Mouse (Mus musculus) layer of hippocampus, postnatal 25 days (tissue): ENCODE measurements at regions not wholly inside any gene's neighbourhood (a gene's known extent, or its start where the extent isn't known, plus 50 kb on each side); places are given as distances from the start of the nearest gene placed in this dataset.

Experiments used
- DNase-seq, 2 experiments: peaks; one replicate each; pipeline ENCODE4 v3.0.0; 2022; ENCODE audit warnings: mixed read lengths in 2 of 2, low spot score in 1 of 2; ENCODE audit errors: extremely low spot score in 1 of 2

DNA sequence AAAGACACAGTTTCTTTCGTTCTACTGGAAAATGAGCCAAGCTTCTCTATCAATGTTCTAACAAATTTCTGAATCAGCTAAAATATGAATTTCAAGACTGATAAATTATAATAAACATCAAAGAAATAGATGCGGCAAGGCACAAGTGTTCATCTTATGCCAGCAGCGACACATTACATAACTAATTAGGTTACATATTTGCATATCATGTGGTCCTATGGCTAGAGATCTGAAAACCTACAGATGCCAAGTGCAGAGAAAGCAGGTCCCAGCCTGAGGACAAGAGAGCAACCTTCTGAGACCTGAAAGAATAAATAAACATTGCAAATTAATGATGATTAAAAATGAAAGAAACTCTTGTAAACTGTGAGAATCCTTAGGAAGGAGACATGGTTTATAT, 201.3 kb upstream of the Tent5a start:
- no peak for DNase-seq

DNA sequence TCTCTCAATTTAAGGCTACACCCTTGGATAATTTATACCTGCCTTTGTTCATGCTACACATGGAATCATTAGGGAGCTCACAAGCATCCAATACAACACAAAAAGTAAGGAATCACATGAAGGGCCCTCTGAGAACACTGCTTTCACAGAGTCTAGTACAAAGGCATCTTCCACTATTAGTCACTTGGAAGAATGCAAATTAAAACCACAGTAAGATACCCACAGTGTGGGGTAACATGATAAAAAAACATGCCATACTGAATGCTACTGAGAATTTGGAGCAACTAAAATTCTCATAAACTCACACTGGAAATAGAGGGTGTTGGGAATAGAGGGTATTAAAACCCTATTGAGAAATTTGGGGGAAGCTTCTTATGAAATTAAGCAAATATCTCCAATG, 197.6 kb upstream of the Tent5a start:
- no peak for DNase-seq

DNA sequence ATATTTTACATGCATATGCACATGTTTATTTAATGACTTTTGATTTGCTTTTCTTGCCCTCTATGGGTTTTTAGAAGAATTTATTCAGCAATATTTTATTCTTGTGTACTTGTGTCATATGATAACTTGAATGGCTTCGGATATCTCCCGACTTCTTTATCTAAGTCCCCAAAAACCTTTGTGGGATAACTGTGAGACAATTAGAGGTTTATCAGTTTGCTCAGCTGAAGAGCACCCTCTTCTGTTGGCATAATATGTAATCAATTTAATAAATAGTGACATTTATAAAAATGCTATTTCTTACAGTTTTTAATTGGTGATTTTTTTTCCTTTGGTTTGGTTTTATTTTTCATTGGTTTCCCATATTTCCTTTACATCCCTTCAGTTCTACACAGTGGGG, 194.2 kb upstream of the Tent5a start:
- no peak for DNase-seq

DNA sequence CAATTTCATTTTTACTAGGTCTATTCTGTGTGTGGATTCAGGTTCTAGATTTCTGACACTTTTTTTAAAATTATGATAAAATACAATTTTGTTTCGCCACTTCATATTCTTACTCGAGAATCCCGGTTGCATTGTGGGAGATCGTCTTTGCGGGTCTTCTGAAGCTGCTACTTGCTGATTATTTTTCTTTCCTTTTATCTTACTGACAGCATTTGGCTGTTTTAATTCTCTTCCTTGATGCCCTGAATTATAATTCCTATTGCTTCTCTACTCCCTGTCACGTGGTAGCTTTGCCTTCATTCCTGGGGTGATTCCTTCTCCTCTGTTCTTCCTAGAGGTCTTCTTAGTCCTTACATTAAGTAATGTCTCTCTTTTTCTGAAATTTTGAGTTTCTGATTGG, 193.8 kb upstream of the Tent5a start:
- no peak for DNase-seq

DNA sequence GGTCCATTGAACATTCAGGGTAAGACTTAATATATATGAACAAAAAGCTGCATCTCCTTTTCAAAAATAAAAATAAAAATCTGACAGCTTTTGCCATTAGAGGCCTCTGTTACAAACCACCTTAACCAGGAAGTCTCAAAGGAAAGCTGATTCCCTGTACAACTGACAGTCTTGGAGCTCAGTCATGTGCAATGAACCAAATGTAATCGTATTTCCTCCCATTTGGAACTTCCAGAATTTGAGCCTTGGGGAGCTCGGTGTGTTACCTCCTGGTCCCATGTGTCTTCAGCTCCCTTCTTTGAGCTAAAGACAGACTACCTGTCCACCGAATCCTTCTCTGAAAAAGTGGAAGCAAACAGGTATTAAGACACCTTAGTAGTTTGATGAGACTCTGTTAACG, 171.9 kb upstream of the Tent5a start:
- no peak for DNase-seq

DNA sequence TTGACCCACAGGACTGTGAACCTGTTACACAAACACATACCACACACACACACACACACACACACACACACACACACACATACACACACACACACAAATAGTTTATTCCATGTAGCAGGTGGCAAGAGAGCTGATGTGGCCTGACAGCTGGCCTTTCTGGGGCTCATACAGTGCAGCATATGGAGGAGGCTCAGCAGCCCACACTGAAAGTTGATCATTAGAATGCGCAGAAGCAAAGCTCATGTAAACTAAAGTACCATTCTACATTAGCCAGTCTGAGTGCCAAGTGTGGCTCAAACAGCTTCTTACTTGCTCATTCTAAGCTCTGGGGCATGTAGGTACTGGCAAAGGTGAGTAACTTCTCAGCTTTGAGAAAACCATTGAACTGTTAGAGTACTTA, 170.2 kb upstream of the Tent5a start:
- DNase-seq, result no peak

DNA sequence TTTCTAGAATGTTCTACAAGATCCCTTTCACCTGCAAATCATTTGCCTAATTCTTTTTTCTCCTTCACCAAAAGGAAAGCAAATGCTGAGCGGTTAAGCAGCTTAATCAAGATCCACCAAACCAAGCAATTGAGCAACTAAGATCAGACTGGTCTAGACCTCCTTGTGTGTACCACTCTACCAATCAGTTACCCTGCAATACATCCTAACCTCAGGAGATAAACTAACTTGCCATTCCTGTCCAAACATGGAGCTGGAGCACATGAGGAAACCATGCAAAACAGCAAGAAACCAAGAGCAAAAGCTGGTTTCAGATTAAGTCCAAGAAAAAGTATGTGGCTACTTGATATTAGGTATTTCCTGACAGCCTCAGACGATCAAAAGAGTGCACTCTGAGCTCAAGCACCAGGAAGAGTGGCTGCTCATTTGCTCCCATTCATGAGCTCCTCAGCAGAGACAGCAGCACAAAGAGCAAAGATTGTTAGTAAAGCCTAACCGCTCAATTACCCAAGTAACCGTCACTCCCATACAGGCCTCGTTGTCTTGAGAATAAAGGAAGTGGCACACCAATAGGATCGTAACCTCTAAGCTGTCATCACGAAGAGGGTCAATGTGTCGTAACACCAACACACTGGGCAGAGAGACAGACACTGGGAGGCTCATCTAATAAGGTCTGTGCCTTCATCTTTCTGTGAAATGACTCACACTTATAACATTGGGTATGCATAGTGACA, 169.5 kb upstream of the Tent5a start:
- DNase-seq, result no peak

DNA sequence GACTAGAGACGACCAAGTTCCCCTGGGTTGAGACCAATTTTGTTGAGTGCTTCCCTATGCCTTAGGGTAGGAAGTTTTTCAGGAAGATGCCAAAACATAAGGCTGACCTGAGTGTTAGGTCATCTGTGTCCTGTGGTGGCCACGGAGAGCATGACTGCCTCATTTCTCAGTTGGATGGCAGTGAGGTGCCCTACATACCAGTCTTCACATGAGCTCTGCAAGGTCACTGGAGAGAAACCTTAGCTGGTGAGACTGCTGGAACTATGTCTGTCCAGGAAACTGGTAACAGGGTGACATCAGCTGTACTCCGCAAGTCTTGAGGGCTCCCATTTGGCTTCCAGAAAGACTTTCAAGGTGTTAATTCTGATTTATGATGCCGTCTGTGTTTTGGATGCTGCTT, 167.9 kb upstream of the Tent5a start:
- DNase-seq, result no peak

DNA sequence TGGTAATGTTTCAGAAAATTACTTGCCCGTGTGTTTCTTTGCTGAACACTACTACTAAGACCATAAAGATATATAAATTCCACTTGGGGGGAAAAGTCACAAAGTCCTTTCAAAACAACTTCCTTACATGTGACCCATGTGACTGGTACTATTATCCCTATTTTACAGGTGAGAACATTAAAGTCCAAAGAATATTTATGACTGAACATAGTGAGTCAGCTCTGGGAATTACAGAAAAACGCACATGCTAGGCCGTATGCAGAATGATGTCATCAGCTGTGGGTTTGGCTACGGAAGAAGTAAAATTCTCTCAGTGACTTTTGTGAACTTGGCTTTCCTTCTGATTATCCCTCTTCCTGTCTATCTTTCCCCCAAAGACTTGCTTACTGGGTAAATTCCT, 166.6 kb upstream of the Tent5a start:
- no peak for DNase-seq

DNA sequence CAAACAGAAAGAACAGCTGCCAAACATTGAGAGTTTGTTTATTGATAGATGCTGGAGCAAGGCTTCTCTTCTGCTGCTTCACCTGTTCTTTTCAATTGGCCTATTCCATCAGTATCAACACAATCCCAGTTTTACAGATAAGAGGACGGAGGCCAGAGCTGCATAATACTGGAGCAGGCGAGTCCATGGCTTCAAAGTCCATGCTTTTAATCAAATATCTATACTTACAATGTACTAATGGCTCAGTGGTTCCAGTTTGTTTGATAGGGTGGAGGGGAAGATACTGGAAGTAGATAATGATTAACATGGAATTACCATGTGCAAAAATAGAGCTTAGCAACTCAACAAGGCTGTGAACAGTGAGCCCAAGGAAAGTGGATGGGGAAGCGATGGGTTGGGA, 163.2 kb upstream of the Tent5a start:
- no peak for DNase-seq

DNA sequence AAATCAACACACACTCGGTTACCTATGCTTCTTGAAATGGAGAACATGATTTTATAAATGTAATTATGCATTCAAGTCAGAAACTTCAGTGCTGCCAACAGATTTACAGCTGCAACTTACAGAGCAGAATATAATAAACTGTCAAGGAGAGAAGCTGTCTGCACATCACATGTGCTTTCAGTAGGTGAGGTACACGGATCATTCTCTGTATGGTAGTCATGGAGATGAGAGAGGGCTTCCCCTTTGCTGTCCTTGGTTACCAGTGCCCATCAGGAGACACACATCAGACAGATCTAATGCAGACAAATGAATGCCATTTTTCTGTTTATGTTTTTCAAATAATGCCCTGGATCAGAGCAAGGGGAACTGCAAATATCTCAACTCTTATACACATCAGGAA, 160.8 kb upstream of the Tent5a start:
- no peak for DNase-seq

DNA sequence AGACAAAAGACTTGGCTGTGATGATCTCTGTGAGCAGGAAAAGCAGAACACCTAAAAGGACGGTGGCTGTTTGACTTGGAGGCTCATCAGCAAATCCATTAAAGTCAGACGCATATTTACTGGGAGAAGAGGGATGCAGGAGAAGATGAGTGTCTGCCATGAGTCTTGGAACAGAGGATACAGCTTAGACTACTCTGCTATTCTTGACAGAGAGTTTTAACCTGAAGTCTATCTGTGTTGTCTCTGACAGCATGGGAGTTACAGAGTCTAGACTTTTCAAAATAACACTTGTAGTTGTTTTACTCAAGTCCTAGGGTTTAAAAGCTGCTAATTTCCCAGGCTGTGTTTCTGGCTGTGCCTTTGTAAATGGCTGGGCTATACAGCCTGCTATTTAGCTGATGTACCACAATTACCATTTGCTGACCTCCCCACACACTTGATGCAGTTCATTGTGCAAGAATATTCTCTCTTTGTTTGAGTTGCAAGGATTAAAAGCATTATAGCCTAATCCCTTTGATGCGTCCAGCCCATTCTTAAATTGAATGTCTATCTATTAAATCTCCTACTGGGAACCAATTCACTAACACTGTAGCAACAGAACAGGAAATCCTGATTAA, 160.0 kb upstream of the Tent5a start:
- DNase-seq, result no peak

DNA sequence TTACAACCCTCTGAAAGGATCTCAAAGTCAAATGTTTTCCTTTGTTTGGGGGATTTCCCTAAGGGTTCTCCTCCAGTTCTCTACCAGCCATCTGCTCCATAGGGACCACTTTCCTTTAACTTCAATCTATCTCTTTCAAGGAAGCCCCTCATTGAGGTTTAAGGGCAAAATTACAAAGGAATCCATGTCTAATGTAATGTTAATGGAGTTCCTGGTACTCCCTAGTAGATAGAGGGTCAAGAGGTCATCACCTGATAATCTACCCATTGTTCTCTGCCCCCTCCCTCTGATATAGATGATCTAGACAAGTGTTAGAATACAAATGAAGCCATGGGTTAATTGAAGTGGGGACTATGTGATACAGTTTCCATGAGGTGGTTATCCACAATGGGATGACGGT, 158.6 kb upstream of the Tent5a start:
- no peak for DNase-seq

DNA sequence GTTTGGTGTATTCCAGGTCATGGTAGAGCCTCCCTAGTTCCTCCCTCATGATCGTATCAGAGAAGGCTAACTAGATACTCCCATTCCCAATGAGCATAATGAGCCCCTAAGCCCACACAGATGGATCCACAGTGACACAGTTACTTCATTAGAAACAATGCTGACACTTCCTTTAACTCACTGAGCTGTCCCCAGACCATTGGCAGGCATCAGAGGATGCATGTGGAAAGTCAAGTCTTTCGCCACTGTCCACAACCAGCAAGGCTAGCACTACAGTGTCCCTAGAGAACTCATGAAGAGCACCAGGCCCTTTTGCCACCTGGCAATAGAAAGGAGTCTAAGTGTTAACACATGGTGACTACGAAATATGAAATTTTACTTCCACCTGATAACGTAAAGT, 156.1 kb upstream of the Tent5a start:
- no peak for DNase-seq

DNA sequence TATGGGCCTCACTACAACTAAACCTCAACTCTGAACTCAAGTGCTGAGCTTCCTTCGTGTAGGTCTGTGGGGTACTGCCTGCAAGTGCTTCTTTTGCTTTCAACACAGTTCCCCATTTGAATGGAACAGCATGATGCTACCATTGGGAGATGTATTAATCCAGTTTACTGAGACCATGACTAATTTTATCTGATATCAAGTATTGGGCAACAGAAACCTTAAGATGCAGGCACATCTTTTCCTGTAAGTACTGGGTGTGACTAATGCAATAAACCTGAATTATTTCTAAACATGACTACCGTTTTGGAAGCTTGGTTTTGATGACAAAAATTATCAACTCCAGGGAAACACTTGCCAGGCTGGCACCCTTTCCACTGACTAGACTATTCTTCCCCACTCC, 153.4 kb upstream of the Tent5a start:
- DNase-seq, result no peak

DNA sequence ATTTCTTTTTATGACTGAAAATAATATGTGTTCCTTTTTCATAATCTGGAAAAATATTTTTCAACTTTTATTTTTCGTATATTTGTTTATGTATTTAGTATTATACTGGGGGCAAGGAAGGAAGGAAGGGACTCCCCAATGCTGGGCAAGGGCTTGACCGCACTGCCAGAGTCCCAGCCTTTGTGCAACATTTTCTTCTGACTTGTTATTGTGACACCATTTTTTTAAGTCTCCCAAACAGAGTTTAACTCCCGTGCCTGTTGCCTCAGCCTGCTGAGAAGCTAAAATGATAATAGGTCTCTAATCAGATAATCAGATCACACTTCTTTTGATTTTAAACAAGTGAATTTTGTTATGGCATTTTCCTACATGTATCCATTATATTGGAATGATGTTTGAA, 148.1 kb upstream of the Tent5a start:
- DNase-seq, result no peak

DNA sequence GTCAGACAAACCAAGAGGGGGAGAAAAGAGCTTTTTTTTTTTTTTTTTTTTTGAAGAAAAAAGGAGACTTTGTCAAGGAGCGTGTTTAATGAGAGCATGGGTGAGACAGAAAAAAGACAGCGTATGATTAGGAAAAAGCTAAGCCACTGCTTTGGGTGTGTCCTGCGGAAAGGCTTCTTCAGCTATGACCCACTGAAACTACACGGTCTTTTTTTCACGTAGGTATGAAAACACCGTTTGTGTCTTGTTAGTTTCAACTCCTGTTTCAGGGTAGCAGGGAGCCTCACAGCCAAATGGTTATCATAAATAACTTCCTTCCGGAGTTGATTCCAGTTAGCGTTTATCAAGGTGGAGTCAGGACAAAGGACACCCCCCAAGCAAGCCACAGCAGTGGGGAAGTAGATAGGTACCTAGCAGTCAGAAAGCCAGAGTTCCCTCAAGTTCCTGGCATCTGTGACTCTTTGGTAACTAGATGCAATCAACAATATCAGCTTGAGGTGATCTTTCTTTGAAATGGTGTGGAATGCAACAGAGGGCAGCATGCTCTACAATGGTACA, 143.2 kb upstream of the Tent5a start:
- DNase-seq, result no peak

DNA sequence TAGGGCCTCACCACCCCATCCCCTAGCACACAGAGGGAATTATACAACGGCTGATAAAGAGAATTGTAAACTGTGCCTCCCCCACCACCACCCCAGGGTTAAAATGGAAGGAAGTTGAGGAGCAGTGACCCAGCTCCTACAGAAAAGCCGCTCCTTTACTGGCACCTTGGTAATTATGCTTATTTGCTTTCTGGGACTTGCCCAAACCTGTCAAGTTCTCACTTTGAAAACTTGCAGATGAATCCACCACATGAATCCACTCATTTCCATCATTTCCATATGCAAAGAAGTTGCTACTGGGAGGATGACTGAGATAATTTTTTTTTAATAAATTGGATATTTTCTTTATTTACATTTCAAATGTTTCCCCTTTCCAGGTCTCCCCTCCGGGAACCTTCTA, 142.1 kb upstream of the Tent5a start:
- no peak for DNase-seq

DNA sequence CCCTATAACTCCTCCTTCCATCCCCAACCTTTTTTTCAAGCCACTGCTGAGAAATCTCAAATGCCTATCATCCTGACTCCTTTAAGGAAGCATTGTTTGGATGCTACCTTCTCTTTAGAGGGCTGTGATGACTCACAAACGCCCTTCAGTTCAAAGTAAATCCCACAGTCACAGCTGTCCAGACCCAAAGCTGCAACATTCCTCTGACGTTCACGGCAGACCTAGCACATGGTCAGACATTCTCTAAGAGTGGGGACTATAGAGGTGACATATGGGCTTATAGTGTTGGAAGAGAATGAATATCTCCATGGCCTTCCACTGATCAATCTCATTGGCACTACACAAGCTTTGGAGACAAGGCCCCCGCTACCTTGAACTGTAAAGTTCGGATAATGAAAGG, 139.5 kb upstream of the Tent5a start:
- no peak for DNase-seq

DNA sequence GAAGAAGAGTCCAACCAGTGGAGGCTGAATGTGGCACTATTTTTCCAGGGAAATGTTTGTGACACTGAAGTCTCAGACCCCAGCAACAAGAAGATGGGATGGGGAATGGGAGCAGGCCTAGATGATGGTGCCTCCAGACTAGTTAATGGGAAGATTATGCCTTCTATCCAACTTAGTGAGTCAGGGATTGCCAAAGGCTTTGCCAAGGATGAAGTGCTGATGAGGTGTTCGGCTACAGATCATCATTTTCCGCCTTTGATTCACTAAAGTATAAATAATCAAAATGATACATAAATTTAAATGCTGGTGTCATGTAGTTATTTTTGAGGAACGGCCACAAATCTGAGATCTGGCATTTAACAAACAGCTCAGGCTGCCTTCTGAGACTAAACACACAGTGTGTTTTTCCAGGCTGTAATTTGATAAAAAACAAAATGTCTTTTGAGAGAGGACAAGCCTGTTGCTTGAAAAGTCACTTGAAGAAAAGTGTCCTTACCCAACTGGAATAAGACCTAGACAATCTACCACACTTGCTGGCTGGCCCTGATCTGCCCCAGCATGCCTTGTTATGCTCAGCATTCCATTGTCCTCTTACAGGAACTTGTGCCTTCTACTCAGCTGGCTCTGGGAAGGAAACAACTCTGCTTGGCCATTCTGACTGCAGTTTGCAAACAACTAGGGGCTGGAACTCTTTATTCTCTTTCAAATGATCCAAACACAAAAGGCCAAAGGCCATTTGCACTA, 132.1 kb upstream of the Tent5a start:
- DNase-seq, result no peak

DNA sequence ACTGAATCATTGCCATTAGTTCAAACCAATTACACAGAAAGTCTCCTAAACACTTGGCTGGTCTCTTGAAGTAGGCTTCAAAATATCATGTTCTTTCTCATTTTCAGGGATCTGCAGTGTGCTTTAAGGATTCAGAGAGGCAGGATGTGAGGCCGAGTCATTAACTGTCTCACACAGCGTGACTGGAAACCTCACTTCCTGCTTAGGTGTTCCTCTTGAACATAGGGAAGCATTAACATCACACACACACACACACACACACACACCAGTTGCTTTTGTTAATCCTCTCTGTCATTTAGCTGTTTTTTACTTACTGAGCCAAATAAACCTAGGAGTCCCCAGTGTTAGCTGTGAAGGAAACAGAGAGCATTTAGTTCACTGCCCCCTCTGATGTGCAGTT, 131.2 kb upstream of the Tent5a start:
- no peak for DNase-seq

DNA sequence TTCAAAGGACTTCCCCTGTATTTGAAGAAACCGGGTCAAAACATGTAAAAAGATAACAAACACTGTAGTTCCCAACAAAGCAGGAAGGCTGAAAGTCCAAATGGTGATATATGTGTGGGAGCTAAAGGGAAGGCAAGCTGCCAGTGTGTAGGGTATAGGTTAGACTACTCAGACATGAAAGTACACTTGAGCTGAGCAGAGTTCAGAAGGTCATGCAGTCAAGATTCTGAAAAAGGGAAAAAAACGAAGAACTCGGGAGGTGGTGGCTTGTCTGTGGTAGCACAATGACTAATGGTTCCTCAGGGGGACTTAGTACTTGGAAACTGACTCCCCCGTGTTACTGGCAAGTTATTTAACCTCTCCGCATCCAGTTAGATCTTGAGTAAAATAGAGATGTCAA, 130.3 kb upstream of the Tent5a start:
- no peak for DNase-seq
